Mouse (Mus musculus) colon, adult 2 months (tissue): Measurements from ENCODE around the gene Selenov. TPM values are rescaled to one million over a fixed set of nuclear protein-coding genes. Genes with fewer than 3 reads are reported as not detected.

ENCODE experiments used
- polyA plus RNA-seq: library from polyadenylated mRNA; depleted of rRNA; stranded (reverse); fragments of >200 nt; gene quantifications from 2 replicates; pipeline ENCODE4 v1.2.3, GENCODE M21; 2012; rRNA removed

The Selenov gene
- polyA plus RNA-seq, result 0.12 TPM in 1 of 2 replicates, not detected in the other

GRCm38 (mm10) chr7:28290638-28291590, at the start of gene Selenov:
TSS of gene Selenov (minus strand) at chr7:28291186.

GRCm38 (mm10) chr7:28338108-28338998, 47.4 kb upstream of the Selenov start, which contains the start of gene Supt5:
TSS of gene Supt5 (minus strand) at chr7:28338746.

GRCm38 (mm10) chr7:28311926-28312543, 21.0 kb upstream of the Selenov start, which contains the start of gene Timm50:
TSS of gene Timm50 (minus strand) at chr7:28312072.

GRCm38 (mm10) chr7:28301616-28302433, 10.8 kb upstream of the Selenov start, which contains the start of gene Dll3:
TSS of gene Dll3 (minus strand) at chr7:28302238.

GRCm38 (mm10) chr7:28277615-28278278, 13.2 kb downstream of the Selenov start, which contains the start of gene Eid2b:
TSS of gene Eid2b (plus strand) at chr7:28277739.

GRCm38 (mm10) chr7:28267129-28268041, 23.6 kb downstream of the Selenov start, which contains the start of gene Eid2:
TSS of gene Eid2 (plus strand) at chr7:28267881.

Other genes starting within 250 kb of the Selenov start
- gene Psmc4, start 241.1 kb downstream of the Selenov start, polyA plus RNA-seq, result 82.0 and 91.9 TPM in 2 replicates
- gene Fcgbp, start 219.9 kb downstream of the Selenov start, polyA plus RNA-seq, result 3,234 and 3,450 TPM in 2 replicates
- 0.41 and 0.66 TPM in 2 replicates for gene 9530053A07Rik, start 161.7 kb downstream of the Selenov start, polyA plus RNA-seq
- 25.7 and 29.3 TPM in 2 replicates for gene Fbl, start 121.5 kb downstream of the Selenov start, polyA plus RNA-seq
- 38.3 and 38.8 TPM in 2 replicates for gene Dyrk1b, start 111.7 kb downstream of the Selenov start, polyA plus RNA-seq
- gene Eid2, start 23.3 kb downstream of the Selenov start, polyA plus RNA-seq, result 6.1 and 6.9 TPM in 2 replicates
- 9.7 and 11.1 TPM in 2 replicates for gene Eid2b, start 13.4 kb downstream of the Selenov start, polyA plus RNA-seq
- 0.59 and 0.84 TPM in 2 replicates for gene Dll3, start 11.1 kb upstream of the Selenov start, polyA plus RNA-seq
- 64.2 and 71.4 TPM in 2 replicates for gene Timm50, start 20.9 kb upstream of the Selenov start, polyA plus RNA-seq
- 99.8 and 106 TPM in 2 replicates for gene Supt5, start 47.6 kb upstream of the Selenov start, polyA plus RNA-seq
- 1,165 and 1,439 TPM in 2 replicates for gene Rps16, start 59.5 kb upstream of the Selenov start, polyA plus RNA-seq
- gene Plekhg2, start 81.4 kb upstream of the Selenov start, polyA plus RNA-seq, result 24.4 and 27.5 TPM in 2 replicates
- gene Zfp36, start 89.1 kb upstream of the Selenov start, polyA plus RNA-seq, result 66.9 and 93.6 TPM in 2 replicates
- 46.6 and 48.5 TPM in 2 replicates for gene Med29, start 101.5 kb upstream of the Selenov start, polyA plus RNA-seq
- 77.0 and 82.7 TPM in 2 replicates for gene Paf1, start 101.8 kb upstream of the Selenov start, polyA plus RNA-seq
- gene Gmfg, start 146.3 kb upstream of the Selenov start, polyA plus RNA-seq, result 7.5 and 12.5 TPM in 2 replicates
- gene Lrfn1, start 160.8 kb upstream of the Selenov start, polyA plus RNA-seq, result 5.8 and 6.1 TPM in 2 replicates
- gene Ifnl2, start 219.3 kb upstream of the Selenov start, polyA plus RNA-seq, result not detected in 2 replicates
- not detected in 2 replicates for gene Ifnl3, start 231.7 kb upstream of the Selenov start, polyA plus RNA-seq
- gene Sycn, start 249.7 kb upstream of the Selenov start, polyA plus RNA-seq, result 4,353 and 7,367 TPM in 2 replicates